Mouse (Mus musculus) natural killer cell, adult 2 months (primary cell): Measurements from ENCODE around the gene Tlr2.
A peak's percentile ranks its signal among the peaks of the same experiment; 100 is the strongest.
"Not testable (repeated sequence)": the region's sequence is repeated elsewhere in the genome, so short reads cannot be mapped to it uniquely, and the experiment has no call there.

Source experiments
- DNase-seq, 2 experiments: peaks; one replicate each; pipeline ENCODE4 v3.0.0; 2022; ENCODE audit warnings: low spot score in 2 of 2

Gene Tlr2

GRCm38 (mm10) chr3:83841095-83841850, at the start of gene Tlr2:
Gene Tlr2 (minus strand): TSS chr3:83841767.
- DNase-seq, result peak; percentile 24 to 60

GRCm38 (mm10) chr3:83885163-83885562, 43.6 kb upstream of the Tlr2 start:
- DNase-seq, result no peak

- DNase-seq, result not testable (repeated sequence)
Observed at GRCm38 (mm10) chr3:83879261-83880050, 37.9 kb upstream of the Tlr2 start.

- DNase-seq, result no peak
Observed at GRCm38 (mm10) chr3:83878801-83879200, 37.2 kb upstream of the Tlr2 start.

GRCm38 (mm10) chr3:83876299-83876698, 34.7 kb upstream of the Tlr2 start:
- no peak for DNase-seq

- not testable (repeated sequence) for DNase-seq
Observed at GRCm38 (mm10) chr3:83875078-83875477, 33.5 kb upstream of the Tlr2 start.

- not testable (repeated sequence) for DNase-seq
Observed at GRCm38 (mm10) chr3:83872853-83873252, 31.3 kb upstream of the Tlr2 start.

- not testable (repeated sequence) for DNase-seq
Observed at GRCm38 (mm10) chr3:83871962-83872361, 30.4 kb upstream of the Tlr2 start.

- DNase-seq, result not testable (repeated sequence)
Observed at GRCm38 (mm10) chr3:83871559-83871958, 30.0 kb upstream of the Tlr2 start.

- no peak for DNase-seq
Observed at GRCm38 (mm10) chr3:83869776-83870175, 28.2 kb upstream of the Tlr2 start.

- peak in 1 of 2 experiments; percentile 5 for DNase-seq
Observed at GRCm38 (mm10) chr3:83867026-83867425, 25.5 kb upstream of the Tlr2 start.

- no peak for DNase-seq
Observed at GRCm38 (mm10) chr3:83865216-83865615, 23.6 kb upstream of the Tlr2 start.

- no peak for DNase-seq
Observed at GRCm38 (mm10) chr3:83864064-83864548, 22.5 kb upstream of the Tlr2 start.

- DNase-seq, result peak; percentile 50 to 65
Observed at GRCm38 (mm10) chr3:83862956-83863355, 21.4 kb upstream of the Tlr2 start.

- DNase-seq, result no peak
Observed at GRCm38 (mm10) chr3:83859595-83859994, 18.0 kb upstream of the Tlr2 start.

- DNase-seq, result no peak
Observed at GRCm38 (mm10) chr3:83859071-83859470, 17.5 kb upstream of the Tlr2 start.

GRCm38 (mm10) chr3:83857621-83858020, 16.1 kb upstream of the Tlr2 start:
- DNase-seq, result no peak

- DNase-seq, result no peak
Observed at GRCm38 (mm10) chr3:83855643-83856042, 14.1 kb upstream of the Tlr2 start.

GRCm38 (mm10) chr3:83849341-83849740, 7.8 kb upstream of the Tlr2 start:
- DNase-seq, result no peak

- no peak for DNase-seq
Observed at GRCm38 (mm10) chr3:83844766-83845520, 3.4 kb upstream of the Tlr2 start.

- no peak for DNase-seq
Observed at GRCm38 (mm10) chr3:83839477-83839876, 2.1 kb downstream of the Tlr2 start.

- DNase-seq, result no peak
Observed at GRCm38 (mm10) chr3:83836685-83837084, 4.9 kb downstream of the Tlr2 start.
